Mouse (Mus musculus) layer of hippocampus, adult 2 months (tissue): ENCODE data around the gene Ptprd. TPM values are rescaled to one million over a fixed set of nuclear protein-coding genes. Genes with fewer than 3 reads are reported as not detected.

Experiments
- DNase-seq, 2 experiments: peaks; one replicate each; pipeline ENCODE4 v3.0.0; 2022; ENCODE audit warnings: low spot score in 2 of 2
- H3K27ac ChIP-seq: fragments of 200-600 bp; 2 replicates; pipeline ENCODE4 v1.8.1; 2022
- H3K4me3 ChIP-seq: fragments of 200-600 bp; 2 replicates; pipeline ENCODE4 v1.8.1; 2022; ENCODE audit warnings: mild to moderate bottlenecking
- CTCF ChIP-seq: fragments of 200-600 bp; conservative IDR thresholded peaks from 2 replicates; pipeline ENCODE4 v1.8.1; 2022; ENCODE audit warnings: antibody characterized with exemption, mild to moderate bottlenecking, moderate library complexity
- total RNA-seq, 2 experiments: library from RNA; stranded (reverse); gene quantifications; 2 replicates each; pipeline ENCODE4 v1.2.3; 2021

Ptprd gene
- total RNA-seq, 2 experiments from 2014 or later: 153 to 172 TPM

DNA sequence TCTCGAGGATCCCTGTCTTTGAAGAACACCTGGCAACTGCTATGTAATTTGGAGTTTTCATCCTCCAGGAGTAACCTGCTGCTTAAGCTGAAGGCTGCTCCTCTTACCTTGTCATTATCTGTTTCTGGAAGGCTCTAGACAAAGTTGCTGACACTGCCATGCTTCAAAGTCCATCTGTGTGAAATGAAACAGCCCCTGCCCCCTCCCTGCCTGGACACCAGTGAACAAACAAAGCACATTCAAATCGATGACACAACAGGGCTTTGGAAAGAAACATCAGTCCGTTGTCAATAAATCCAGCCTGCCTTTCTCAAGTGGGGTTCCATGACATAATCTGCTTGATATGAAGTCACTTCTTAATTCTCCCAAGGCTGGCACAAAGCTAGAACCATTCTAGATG is 1867.7 kb downstream of the Ptprd start:
- peak overlapping the region; percentile 22 for H3K4me3 ChIP-seq
- peak overlapping the region; percentile 70 for H3K27ac ChIP-seq
- TF ChIP-seq CTCF: no peak
- no peak for DNase-seq

DNA sequence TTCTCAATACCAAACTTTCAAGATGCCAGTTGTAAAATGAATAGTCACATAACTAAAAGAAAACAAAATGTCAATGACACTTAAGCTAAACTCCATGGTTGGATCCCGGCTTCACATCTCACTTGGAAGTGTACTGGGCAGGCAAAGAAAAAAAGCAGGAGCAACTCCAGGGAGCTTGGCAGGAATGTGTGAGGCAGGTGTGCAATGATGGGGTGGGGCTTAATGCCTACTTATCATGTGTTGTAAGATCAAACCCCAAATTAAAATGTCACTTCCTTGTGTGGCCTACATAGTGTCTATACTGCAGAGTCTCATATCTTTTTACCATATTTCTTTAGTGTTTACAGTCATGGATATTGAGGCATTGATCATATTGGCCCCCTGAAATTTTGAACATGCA is 1873.8 kb downstream of the Ptprd start:
- Histone ChIP-seq H3K27ac (peak overlapping the region; percentile 66), H3K4me3 (no peak overlapping the region)
- no peak for DNase-seq
- no peak for TF ChIP-seq CTCF

DNA sequence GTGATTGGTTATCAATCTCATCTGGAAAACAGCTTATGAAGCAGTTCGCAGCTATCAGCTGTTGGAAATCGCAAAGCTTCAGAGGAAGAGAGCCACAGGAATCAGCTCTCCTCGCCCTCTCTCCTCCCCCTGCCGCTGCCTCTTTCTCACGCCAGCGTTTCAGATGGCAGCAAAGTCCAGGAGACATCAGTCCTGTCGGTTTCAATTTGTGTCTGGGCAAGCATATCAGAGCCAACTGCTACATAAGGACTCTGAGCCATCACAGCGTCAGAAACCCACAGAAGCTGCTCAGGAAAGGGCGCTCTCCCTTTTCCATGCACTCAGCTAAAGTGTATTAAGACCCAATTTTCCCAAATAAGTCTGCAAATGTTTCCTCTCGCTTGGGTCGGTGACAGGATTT is 1884.4 kb downstream of the Ptprd start:
- Histone ChIP-seq H3K27ac (peak overlapping the region; percentile 79), H3K4me3 (peak overlapping the region; percentile 53)
- TF ChIP-seq CTCF: no peak
- no peak for DNase-seq

DNA sequence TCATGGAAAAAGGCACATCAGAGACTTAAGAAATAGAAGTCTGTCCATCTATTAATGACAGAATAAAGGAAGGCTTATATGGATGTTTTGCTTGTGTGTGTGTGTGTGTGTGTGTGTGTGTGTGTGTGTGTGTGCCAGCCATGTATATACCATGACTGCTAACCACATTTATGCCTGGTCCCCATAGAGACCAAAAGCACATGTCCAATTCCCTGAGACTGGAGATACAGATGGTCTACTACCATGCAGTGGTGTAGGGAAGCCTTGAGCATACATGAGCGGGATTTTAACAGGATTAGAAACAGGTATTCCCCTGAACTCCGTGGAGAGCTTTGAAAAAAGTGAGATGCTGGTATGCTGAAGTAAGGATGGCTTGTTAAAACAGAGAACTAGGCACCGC is 1886.1 kb downstream of the Ptprd start:
- no peak for DNase-seq
- H3K27ac ChIP-seq: no peak overlapping the region; the same call in 1 of the 2 replicates
- no peak overlapping the region for H3K4me3 ChIP-seq
- no peak for TF ChIP-seq CTCF

DNA sequence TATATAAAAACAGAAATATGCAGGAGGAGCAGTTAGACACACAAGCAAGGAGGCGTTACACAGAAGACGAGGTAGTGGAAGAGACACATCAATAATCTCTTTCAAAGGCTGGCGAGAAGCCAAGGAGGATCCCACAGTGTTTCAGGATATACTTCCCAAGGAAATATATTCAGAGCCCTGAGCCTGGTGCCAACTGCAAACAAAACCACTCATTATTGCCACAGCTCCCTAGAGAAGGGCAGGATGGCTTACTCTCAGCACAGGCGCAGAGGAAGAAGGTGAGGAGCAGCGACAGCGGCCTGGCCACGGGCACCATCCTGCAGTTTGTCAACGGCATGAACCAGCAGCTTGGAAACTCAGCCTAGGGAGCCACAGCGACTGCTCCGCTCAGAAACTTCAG is 1886.8 kb downstream of the Ptprd start:
- TF ChIP-seq CTCF: no peak
- DNase-seq: no peak
- peak overlapping the region; percentile 61; the same call in 1 of the 2 replicates for H3K27ac ChIP-seq
- no peak overlapping the region; the same call in 1 of the 2 replicates for H3K4me3 ChIP-seq

DNA sequence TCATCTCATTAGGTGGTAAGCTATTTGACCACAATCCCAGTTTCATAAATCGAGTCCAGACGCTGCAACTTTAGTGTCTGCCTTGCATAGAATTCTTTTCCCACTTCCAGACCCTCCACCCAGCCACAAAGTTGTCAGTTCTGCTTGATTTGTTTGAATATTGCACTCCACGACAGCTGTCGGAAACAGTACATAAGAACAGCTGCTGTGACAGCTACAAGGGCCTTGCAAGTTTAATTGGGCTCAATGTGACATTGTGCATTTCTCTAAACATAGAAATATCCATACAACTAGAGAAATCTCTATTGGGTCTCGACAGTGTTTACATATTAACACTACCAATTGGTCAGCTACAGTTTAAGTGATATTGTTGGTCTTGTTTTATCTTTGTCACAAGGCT is 1887.3 kb downstream of the Ptprd start:
- no peak overlapping the region for H3K4me3 ChIP-seq
- H3K27ac ChIP-seq: peak overlapping the region; percentile 61; the same call in 1 of the 2 replicates
- no peak for TF ChIP-seq CTCF
- DNase-seq: no peak

DNA sequence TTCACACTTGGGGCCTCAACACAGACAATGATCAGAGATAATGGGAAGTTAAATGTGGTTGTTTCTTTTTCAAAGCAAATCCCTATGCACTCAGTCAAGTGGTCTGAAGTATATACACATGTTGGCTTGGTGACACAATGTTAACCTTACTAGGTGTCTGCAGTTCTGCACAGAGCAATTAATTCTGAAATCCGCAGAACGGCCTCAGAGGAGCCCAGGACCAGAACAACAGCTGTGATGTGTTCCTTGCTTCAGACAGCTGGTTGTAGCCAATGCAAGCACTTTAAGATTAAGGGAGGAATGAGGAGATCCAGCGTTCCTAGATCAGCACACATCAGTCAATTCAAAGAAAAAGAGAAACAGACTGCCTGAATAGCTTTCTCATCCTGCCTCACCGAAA is 1891.9 kb downstream of the Ptprd start:
- Histone ChIP-seq H3K4me3 (no peak overlapping the region), H3K27ac (no peak overlapping the region)
- no peak for DNase-seq
- TF ChIP-seq CTCF: no peak

DNA sequence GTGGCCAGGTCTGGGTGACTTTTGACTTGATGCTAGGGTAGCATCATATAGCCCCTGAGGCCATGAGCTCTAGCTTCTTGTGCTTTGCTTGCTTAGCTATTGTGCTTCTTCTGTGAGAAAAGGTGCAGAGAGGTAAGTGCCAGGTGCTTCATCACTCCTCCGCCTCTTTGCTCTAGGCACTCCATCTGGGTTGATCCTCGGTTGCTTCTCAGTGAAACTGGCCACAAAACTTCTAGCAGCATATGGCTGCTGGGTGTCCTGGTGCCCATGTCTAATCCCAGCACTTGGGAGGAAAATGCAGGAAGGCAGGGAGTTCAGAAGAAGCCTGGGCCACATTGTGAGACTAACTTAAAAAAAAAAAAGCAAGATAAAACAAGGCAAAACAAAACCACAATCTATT is 1895.8 kb downstream of the Ptprd start:
- DNase-seq: no peak
- H3K4me3 ChIP-seq: no peak overlapping the region
- H3K27ac ChIP-seq: no peak overlapping the region
- TF ChIP-seq CTCF: no peak

DNA sequence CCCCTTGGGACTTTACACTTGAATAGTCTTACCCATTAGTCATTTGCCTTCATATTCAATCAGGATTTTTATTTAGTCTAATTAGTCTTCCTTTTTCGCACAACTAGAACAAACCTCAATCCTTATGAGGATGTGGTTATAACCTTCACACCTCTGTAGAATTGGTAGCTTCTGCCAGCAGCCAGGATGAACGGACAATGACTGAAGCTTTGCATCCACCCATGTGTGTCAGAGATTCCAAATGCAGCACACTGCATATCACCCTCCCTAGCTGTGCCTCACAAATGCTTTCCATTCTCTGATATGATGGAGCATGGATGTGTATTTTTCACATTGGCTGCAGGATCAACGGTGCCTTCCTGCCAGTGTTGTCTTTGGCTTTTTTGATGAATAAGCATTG is 1898.0 kb downstream of the Ptprd start:
- no peak for DNase-seq
- Histone ChIP-seq H3K4me3 (no peak overlapping the region), H3K27ac (no peak overlapping the region)
- TF ChIP-seq CTCF: no peak

DNA sequence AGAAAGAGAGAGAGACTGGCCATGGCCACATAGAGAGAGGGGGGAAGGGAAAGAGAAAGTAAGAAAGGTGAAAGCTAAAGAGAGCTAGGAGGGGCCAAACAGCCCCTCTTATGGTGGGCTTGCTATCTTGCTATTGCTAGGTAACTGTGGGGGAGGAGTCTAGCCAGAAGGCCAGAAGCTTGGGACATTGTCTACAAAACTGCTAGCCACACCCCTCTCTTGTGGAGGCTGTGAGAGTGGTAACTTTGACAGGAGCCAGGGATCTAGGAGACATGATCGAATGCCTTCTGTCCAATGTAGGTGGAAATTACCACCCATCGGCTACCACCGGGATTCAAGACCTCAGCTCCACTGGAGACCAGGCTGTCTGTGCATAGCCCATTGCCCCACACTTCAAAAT is 1899.2 kb downstream of the Ptprd start:
- Histone ChIP-seq H3K27ac (no peak overlapping the region), H3K4me3 (no peak overlapping the region)
- DNase-seq: no peak
- TF ChIP-seq CTCF: no peak

DNA sequence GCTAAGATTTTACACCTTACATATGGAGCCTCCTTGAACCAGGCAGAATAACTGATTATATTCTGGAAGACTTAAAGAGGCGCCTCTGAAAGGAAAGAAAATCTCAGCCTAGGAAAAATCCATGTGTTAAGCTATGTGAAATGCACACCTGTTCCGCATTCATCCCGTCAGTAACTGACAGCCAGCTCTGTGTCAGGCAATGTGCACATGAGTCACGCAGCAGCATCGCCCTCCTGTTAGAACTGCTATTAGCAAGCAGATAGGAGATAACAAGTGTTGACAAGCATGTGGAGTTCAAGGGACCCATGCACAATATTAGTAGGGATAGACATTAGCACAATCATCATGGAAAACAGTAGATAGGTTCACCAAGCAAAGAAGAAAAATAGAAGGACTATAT is 1905.8 kb downstream of the Ptprd start:
- DNase-seq: no peak
- no peak for TF ChIP-seq CTCF
- Histone ChIP-seq H3K4me3 (no peak overlapping the region), H3K27ac (no peak overlapping the region)

DNA sequence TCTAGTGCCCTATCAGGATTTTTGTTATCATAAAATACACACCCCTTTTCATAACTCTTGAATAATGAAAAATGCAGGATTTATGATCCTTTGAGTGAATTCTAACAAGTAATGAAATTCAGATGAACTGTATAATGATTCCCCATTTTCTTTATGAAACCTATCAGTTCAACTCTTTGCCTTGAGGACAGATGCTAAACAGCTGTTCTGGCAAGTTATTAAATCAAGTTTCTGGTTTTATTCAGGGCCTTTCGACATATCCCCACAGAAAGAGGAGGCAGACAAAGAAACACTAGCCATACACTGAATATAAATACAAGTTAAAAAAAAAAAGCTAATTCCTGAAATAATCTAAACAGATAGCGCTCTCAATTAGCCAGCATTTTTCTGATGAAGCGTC is 1914.4 kb downstream of the Ptprd start:
- TF ChIP-seq CTCF: no peak
- Histone ChIP-seq H3K4me3 (no peak overlapping the region), H3K27ac (no peak overlapping the region)
- no peak for DNase-seq

DNA sequence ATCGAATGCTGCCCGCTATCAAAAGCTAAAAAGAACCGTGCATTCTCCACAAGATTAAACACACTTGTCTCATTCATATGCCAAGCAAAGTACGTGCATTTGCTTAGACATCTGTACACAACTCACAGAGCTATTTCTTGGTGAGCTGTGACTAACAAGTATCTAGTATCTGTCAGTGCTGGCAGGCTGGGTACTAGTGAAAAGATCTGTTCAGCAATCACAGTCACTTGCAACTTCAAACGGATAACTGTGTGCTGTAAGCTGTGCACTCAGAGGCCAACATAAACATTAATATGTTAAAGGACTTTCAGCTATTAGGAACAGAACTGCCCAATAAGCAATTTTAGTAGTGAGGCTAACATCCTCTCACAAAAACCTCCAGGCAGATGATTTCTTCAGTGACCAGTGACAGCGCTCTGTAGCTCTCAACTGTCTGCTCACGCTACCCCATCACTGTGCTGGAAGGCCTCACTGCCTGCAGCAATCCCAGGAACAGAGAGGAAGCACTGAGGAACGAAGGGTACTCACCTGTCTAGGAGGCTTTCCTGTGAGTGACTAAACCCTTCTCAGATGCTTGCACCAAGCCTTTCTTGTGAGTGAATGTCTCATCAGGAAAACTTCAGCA is 1918.9 kb downstream of the Ptprd start:
- TF ChIP-seq CTCF: no peak
- H3K4me3 ChIP-seq: no peak overlapping the region
- no peak overlapping the region for H3K27ac ChIP-seq
- DNase-seq: peak in 1 of 2 experiments; percentile 22

DNA sequence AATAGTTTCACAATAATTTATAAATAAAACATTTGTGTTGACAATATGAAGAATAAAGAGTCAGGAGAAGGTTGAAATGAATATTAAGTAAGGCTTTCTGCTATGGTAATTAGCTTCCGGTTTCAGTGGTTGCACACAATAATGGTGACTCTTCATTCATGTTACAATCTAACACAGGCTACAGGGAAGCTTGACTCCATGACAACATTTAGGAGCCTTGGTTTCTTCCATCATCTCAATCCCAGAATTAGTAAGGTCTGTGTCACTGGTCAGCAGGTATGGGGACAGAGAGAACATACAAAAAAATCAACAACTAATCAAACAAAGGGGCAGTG is 1921.3 kb downstream of the Ptprd start:
- no peak overlapping the region for H3K4me3 ChIP-seq
- no peak for TF ChIP-seq CTCF
- H3K27ac ChIP-seq: no peak overlapping the region
- DNase-seq: no peak
